Mouse (Mus musculus): ENCODE data around the gene Ndufs7. TPM values are rescaled to one million over a fixed set of nuclear protein-coding genes. Genes with fewer than 3 reads are reported as not detected.
A peak's percentile ranks its signal among the peaks of the same experiment; 100 is the strongest.

Ndufs7 gene
- polyA plus RNA-seq, 1 experiment from 2014 or later, result 182 TPM

GRCm38 (mm10) chr10:80292251-80293146, 43.6 kb downstream of the Ndufs7 start, which contains the start of gene Rps15:
TSS of gene Rps15 (plus strand) at chr10:80292453.
- no peak for TF ChIP-seq CTCF (IDR thresholded peaks at IDR 0.05)
- no peaks in the 10 kb centered on the region for H3K27me3 ChIP-seq
- peak; percentile 59 for DNase-seq (ENCODE audit: low read depth, low spot score)
- POLR2A ChIA-PET, result interaction anchor here (1.0 to 1.2 kb wide), 2 partner anchors 30 to 32 kb away, joined by 3 read pairs; no protein-coding TSS in a partner anchor
- in situ Hi-C loops (cut with MboI; ENCODE audit: low pct_unique_long_range_greater_than_20kb), result no loop called here
- peak; percentile 74 for ATAC-seq
- CTCF ChIA-PET, result interaction anchor here (0.9 to 1.4 kb wide), 2 partner anchors 13 to 15 kb away, joined by 3 to 4 read pairs; no protein-coding TSS in a partner anchor

GRCm38 (mm10) chr10:80293325-80293724, 44.4 kb downstream of the Ndufs7 start:
- DNase-seq (ENCODE audit: low read depth, low spot score), result no peak
- ChIA-PET CTCF (no interaction called here), POLR2A (interaction anchor here (1.2 kb wide), 1 partner anchor 31 kb away, joined by 3 read pairs; no protein-coding TSS in a partner anchor)
- no peaks in the 10 kb centered on the region for H3K27me3 ChIP-seq
- ATAC-seq, result no peak
- in situ Hi-C loops (cut with MboI; ENCODE audit: low pct_unique_long_range_greater_than_20kb), result no loop called here
- TF ChIP-seq CTCF (IDR thresholded peaks at IDR 0.05), result no peak

- DNase-seq (ENCODE audit: low read depth, low spot score) (no peak), ATAC-seq (no peak)
- CTCF ChIA-PET, result no interaction called here
- in situ Hi-C loops (cut with MboI; ENCODE audit: low pct_unique_long_range_greater_than_20kb), result no loop called here
- no peaks in the 10 kb centered on the region for H3K27me3 ChIP-seq
- TF ChIP-seq CTCF (IDR thresholded peaks at IDR 0.05), result no peak
- POLR2A ChIA-PET, result no interaction called here
These were observed 45.4 kb downstream of the Ndufs7 start for GRCm38 (mm10) chr10:80294311-80294710.

GRCm38 (mm10) chr10:80294788-80295303, 45.9 kb downstream of the Ndufs7 start:
- in situ Hi-C loops (cut with MboI; ENCODE audit: low pct_unique_long_range_greater_than_20kb), result no loop called here
- CTCF ChIA-PET, result no interaction called here
- DNase-seq (ENCODE audit: low read depth, low spot score) (no peak), ATAC-seq (no peak)
- POLR2A ChIA-PET, result no interaction called here
- no peak for TF ChIP-seq CTCF (IDR thresholded peaks at IDR 0.05)
- no peaks in the 10 kb centered on the region for H3K27me3 ChIP-seq

- H3K27me3 ChIP-seq, result no peaks in the 10 kb centered on the region
- DNase-seq (ENCODE audit: low read depth, low spot score) (no peak), ATAC-seq (no peak)
- no peak for TF ChIP-seq CTCF (IDR thresholded peaks at IDR 0.05)
- ChIA-PET POLR2A (no interaction called here), CTCF (no interaction called here)
- in situ Hi-C loops (cut with MboI; ENCODE audit: low pct_unique_long_range_greater_than_20kb), result no loop called here
These were observed 46.9 kb downstream of the Ndufs7 start, which contains the start of gene Apc2 for GRCm38 (mm10) chr10:80295618-80296425. TSS of gene Apc2 (plus strand) at chr10:80295977.

- no peaks in the 10 kb centered on the region for H3K27me3 ChIP-seq
- in situ Hi-C loops (cut with MboI; ENCODE audit: low pct_unique_long_range_greater_than_20kb), result no loop called here
- POLR2A ChIA-PET, result no interaction called here
- no peak for ATAC-seq
- CTCF ChIA-PET, result interaction anchor here (1.0 kb wide), 1 partner anchor 44 kb away, joined by 3 read pairs; no protein-coding TSS in a partner anchor
- DNase-seq (ENCODE audit: low read depth, low spot score), result no peak
- TF ChIP-seq CTCF (IDR thresholded peaks at IDR 0.05), result no peak
These were observed 47.9 kb downstream of the Ndufs7 start for GRCm38 (mm10) chr10:80296824-80297223.

- ChIA-PET POLR2A (no interaction called here), CTCF (interaction anchor here (0.8 to 1.0 kb wide), 2 partner anchors 19 to 43 kb away, joined by 3 read pairs; no protein-coding TSS in a partner anchor)
- DNase-seq (ENCODE audit: low read depth, low spot score) (no peak), ATAC-seq (no peak)
- no peaks in the 10 kb centered on the region for H3K27me3 ChIP-seq
- TF ChIP-seq CTCF (IDR thresholded peaks at IDR 0.05), result no peak
- in situ Hi-C loops (cut with MboI; ENCODE audit: low pct_unique_long_range_greater_than_20kb), result no loop called here
These were observed 48.7 kb downstream of the Ndufs7 start for GRCm38 (mm10) chr10:80297526-80298133.

GRCm38 (mm10) chr10:80298571-80299281, 49.8 kb downstream of the Ndufs7 start:
- ATAC-seq, result no peak

GRCm38 (mm10) chr10:80299301-80299700, 50.4 kb downstream of the Ndufs7 start:
- ChIA-PET CTCF (no interaction called here), POLR2A (no interaction called here)
- ATAC-seq, result no peak
- TF ChIP-seq CTCF (IDR thresholded peaks at IDR 0.05), result no peak
- DNase-seq (ENCODE audit: low read depth, low spot score), result no peak
- no peaks in the 10 kb centered on the region for H3K27me3 ChIP-seq
- in situ Hi-C loops (cut with MboI; ENCODE audit: low pct_unique_long_range_greater_than_20kb), result no loop called here

More at GRCm38 (mm10) chr10:80298571-80299281, 49.8 kb downstream of the Ndufs7 start:
- ChIA-PET CTCF (no interaction called here), POLR2A (no interaction called here)
- in situ Hi-C loops (cut with MboI; ENCODE audit: low pct_unique_long_range_greater_than_20kb), result no loop called here
- no peak for DNase-seq (ENCODE audit: low read depth, low spot score)
- H3K27me3 ChIP-seq, result no peaks in the 10 kb centered on the region
- TF ChIP-seq CTCF (IDR thresholded peaks at IDR 0.05), result no peak

GRCm38 (mm10) chr10:80299824-80300223, 50.9 kb downstream of the Ndufs7 start:
- ATAC-seq, result no peak
- no peak for TF ChIP-seq CTCF (IDR thresholded peaks at IDR 0.05)
- in situ Hi-C loops (cut with MboI; ENCODE audit: low pct_unique_long_range_greater_than_20kb), result no loop called here
- DNase-seq (ENCODE audit: low read depth, low spot score), result no peak
- no peaks in the 10 kb centered on the region for H3K27me3 ChIP-seq
- CTCF ChIA-PET, result no interaction called here
- POLR2A ChIA-PET, result no interaction called here
